Mouse (Mus musculus) midbrain, embryonic 12.5 days (tissue): ENCODE measurements at regions not wholly inside any gene's neighbourhood (a gene's known extent, or its start where the extent isn't known, plus 50 kb on each side); places are given as distances from the start of the nearest gene placed in this dataset.

Source experiments
- ATAC-seq: fragments of 200-750 bp; cut with Nextera tagmentation; 2 replicates; pipeline ENCODE4 v1.8.0; 2017; ENCODE audit warnings: low read depth, moderate TSS enrichment, moderate library complexity; ENCODE audit not compliant: low FRiP score
- H3K27ac ChIP-seq: fragments of 300-500 bp; sonication (generic); replicated peaks from 2 replicates; pipeline ENCODE4 v1.5.1; 2016; ENCODE audit warnings: mild to moderate bottlenecking
- H3K27me3 ChIP-seq: fragments of 300-500 bp; sonication (generic); 2 replicates; pipeline ENCODE4 v1.6.1; 2016; ENCODE audit warnings: mild to moderate bottlenecking
- H3K36me3 ChIP-seq: fragments of 300-500 bp; sonication (generic); 2 replicates; pipeline ENCODE4 v1.6.1; 2016
- H3K4me1 ChIP-seq: fragments of 300-500 bp; sonication (generic); 2 replicates; pipeline ENCODE4 v1.6.1; 2016
- H3K4me2 ChIP-seq: fragments of 300-500 bp; sonication (generic); replicated peaks from 2 replicates; pipeline ENCODE4 v1.6.1; 2016; ENCODE audit warnings: mild to moderate bottlenecking, moderate library complexity
- H3K4me3 ChIP-seq: fragments of 300-500 bp; sonication (generic); 2 replicates; pipeline ENCODE4 v1.5.1; 2016; ENCODE audit warnings: mild to moderate bottlenecking
- H3K9ac ChIP-seq: fragments of 300-500 bp; sonication (generic); replicated peaks from 2 replicates; pipeline ENCODE4 v1.6.1; 2016; ENCODE audit warnings: mild to moderate bottlenecking, moderate library complexity
- H3K9me3 ChIP-seq: fragments of 300-500 bp; sonication (generic); 2 replicates; pipeline ENCODE4 v1.6.1; 2016; ENCODE audit warnings: mild to moderate bottlenecking
- WGBS: fragments of 180-500 bp; shearing (Covaris S2); methylation state at CpG from one replicate; pipeline ENCODE4 v1.1.7; 2016; 5-methylcytosine and 5-hydroxymethylcytosine counted together

DNA sequence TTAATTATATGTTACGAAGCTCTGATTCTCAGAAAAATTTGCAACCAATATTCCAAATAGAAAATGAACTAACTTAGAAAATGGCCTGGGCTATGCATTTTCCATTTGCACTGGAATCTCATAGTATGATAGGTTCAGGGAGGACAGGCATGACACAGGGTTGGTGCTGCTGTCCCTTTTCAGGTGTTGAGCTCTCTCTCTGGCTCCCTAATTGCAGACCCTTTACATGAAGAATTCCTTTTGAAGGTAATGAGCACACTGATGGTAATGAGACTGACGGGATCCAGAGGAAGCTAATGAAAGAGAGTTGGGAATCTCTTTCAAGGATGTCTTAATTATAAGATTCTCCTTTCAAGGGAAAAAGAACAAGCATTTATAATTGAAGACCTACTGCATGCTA lies 87.6 kb downstream of the Serpinb8 start:
- Histone ChIP-seq H3K9me3 (no peaks in the 10 kb centered on the region), H3K27ac (no peak overlapping the region), H3K27me3 (no peaks in the 10 kb centered on the region), H3K4me2 (no peak overlapping the region), H3K4me1 (no peaks in the 10 kb centered on the region), H3K9ac (no peak overlapping the region), H3K36me3 (no peaks in the 10 kb centered on the region), H3K4me3 (no peak overlapping the region)
- 86% methylated on average over 2 of the region's 2 CpGs for WGBS
- ATAC-seq: no peak

GRCm38 (mm10) chr1:107696858-107697257 lies 107.1 kb downstream of the Serpinb8 start:
- Histone ChIP-seq H3K27ac (no peak overlapping the region), H3K9me3 (no peaks in the 10 kb centered on the region), H3K4me1 (no peaks in the 10 kb centered on the region), H3K4me2 (no peak overlapping the region), H3K4me3 (no peak overlapping the region), H3K36me3 (no peaks in the 10 kb centered on the region), H3K9ac (no peak overlapping the region), H3K27me3 (no peaks in the 10 kb centered on the region)
- no peak for ATAC-seq
- 12% methylated on average over 2 of the region's 2 CpGs for WGBS

DNA sequence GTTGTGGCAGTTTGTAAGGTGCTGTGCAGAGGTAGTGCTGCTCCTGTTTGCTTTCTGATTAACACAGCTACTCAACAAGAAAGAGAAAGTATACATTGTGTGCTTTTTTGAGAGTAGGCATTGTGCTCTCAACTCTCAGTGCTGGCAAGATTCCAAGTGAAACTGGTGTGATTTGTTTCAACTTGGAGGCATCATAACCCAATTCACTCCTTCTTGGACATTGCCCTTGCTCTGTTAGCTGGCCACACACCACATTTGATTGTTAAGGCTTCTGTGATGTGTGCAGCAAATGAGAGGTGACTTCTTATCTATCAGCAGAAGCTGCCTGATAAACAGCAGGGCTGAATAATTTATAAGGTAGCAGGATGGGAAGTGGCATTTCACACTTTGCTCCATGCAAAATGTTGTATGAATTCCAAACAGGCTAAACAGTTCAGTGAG lies 116.3 kb downstream of the Serpinb8 start:
- H3K9me3 ChIP-seq: no peaks in the 10 kb centered on the region
- H3K27ac ChIP-seq: no peak overlapping the region
- no peak; the same call in 1 of the 2 replicates for ATAC-seq
- no peak overlapping the region for H3K4me3 ChIP-seq
- H3K27me3 ChIP-seq: no peaks in the 10 kb centered on the region
- H3K4me2 ChIP-seq: no peak overlapping the region
- H3K36me3 ChIP-seq: no peaks in the 10 kb centered on the region
- H3K4me1 ChIP-seq: no peaks in the 10 kb centered on the region
- no peak overlapping the region for H3K9ac ChIP-seq

GRCm38 (mm10) chr1:107708601-107709000 lies 118.8 kb downstream of the Serpinb8 start:
- no peak overlapping the region for H3K4me2 ChIP-seq
- no peak overlapping the region for H3K27ac ChIP-seq
- no peak for ATAC-seq
- no peaks in the 10 kb centered on the region for H3K27me3 ChIP-seq
- no peaks in the 10 kb centered on the region for H3K9me3 ChIP-seq
- H3K36me3 ChIP-seq: no peaks in the 10 kb centered on the region
- no peak overlapping the region for H3K9ac ChIP-seq
- H3K4me3 ChIP-seq: no peak overlapping the region
- no peaks in the 10 kb centered on the region for H3K4me1 ChIP-seq
- WGBS: 93% methylated on average over 5 of the region's 5 CpGs

- H3K4me1 ChIP-seq: no peaks in the 10 kb centered on the region
- H3K4me2 ChIP-seq: no peak overlapping the region
- H3K9ac ChIP-seq: no peak overlapping the region
- no peak overlapping the region for H3K4me3 ChIP-seq
- ATAC-seq: no peak
- no peak overlapping the region for H3K27ac ChIP-seq
- WGBS: 86% methylated on average over 1 of the region's 1 CpGs
- H3K9me3 ChIP-seq: no peaks in the 10 kb centered on the region
- H3K27me3 ChIP-seq: no peaks in the 10 kb centered on the region
- no peaks in the 10 kb centered on the region for H3K36me3 ChIP-seq
Measured at GRCm38 (mm10) chr1:107714869-107715268, 125.1 kb downstream of the Serpinb8 start.

DNA sequence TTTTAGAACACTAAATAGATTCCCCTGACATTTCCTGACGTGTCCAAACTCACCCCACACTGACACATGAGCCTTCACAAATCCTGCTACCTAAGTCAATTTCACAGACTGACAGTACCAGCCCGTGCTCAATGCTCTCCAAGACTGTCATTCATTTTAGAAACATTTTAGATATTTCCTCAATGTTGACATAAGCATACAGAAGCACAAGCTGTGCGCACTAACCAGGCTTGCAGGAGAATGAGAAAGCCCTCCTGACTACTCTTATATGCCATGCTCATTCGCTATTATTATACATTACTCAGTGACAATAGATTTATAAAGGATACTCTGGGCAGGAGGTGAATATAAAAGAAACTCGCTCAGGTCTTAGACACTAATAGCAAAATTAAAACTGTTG lies 129.5 kb downstream of the Serpinb8 start:
- Histone ChIP-seq H3K4me1 (no peaks in the 10 kb centered on the region), H3K27me3 (no peaks in the 10 kb centered on the region), H3K36me3 (no peaks in the 10 kb centered on the region), H3K4me2 (no peak overlapping the region), H3K9me3 (no peaks in the 10 kb centered on the region), H3K27ac (no peak overlapping the region), H3K4me3 (no peak overlapping the region), H3K9ac (no peak overlapping the region)
- no peak for ATAC-seq
- 78% methylated on average over 5 of the region's 5 CpGs for WGBS

- no peak for ATAC-seq
- no peaks in the 10 kb centered on the region for H3K4me1 ChIP-seq
- no peak overlapping the region for H3K27ac ChIP-seq
- H3K27me3 ChIP-seq: no peaks in the 10 kb centered on the region
- H3K36me3 ChIP-seq: no peaks in the 10 kb centered on the region
- 86% methylated on average over 11 of the region's 11 CpGs for WGBS
- no peak overlapping the region for H3K4me2 ChIP-seq
- H3K9ac ChIP-seq: no peak overlapping the region
- no peak overlapping the region for H3K4me3 ChIP-seq
- no peaks in the 10 kb centered on the region for H3K9me3 ChIP-seq
Measured at GRCm38 (mm10) chr1:107728113-107728839, 138.5 kb downstream of the Serpinb8 start.

GRCm38 (mm10) chr1:107765307-107765706 lies 175.5 kb downstream of the Serpinb8 start:
- H3K9ac ChIP-seq: no peak overlapping the region
- no peaks in the 10 kb centered on the region for H3K4me1 ChIP-seq
- no peak for ATAC-seq
- H3K36me3 ChIP-seq: no peaks in the 10 kb centered on the region
- H3K9me3 ChIP-seq: no peaks in the 10 kb centered on the region
- no peak overlapping the region for H3K4me3 ChIP-seq
- 86% methylated on average over 1 of the region's 1 CpGs for WGBS
- H3K27me3 ChIP-seq: no peaks in the 10 kb centered on the region
- no peak overlapping the region for H3K4me2 ChIP-seq
- H3K27ac ChIP-seq: no peak overlapping the region

- 71% methylated on average over 4 of the region's 4 CpGs for WGBS
- no peaks in the 10 kb centered on the region for H3K36me3 ChIP-seq
- no peaks in the 10 kb centered on the region for H3K4me1 ChIP-seq
- ATAC-seq: no peak
- no peak overlapping the region for H3K4me3 ChIP-seq
- no peak overlapping the region for H3K4me2 ChIP-seq
- no peaks in the 10 kb centered on the region for H3K9me3 ChIP-seq
- H3K9ac ChIP-seq: no peak overlapping the region
- H3K27me3 ChIP-seq: no peaks in the 10 kb centered on the region
- no peak overlapping the region for H3K27ac ChIP-seq
Measured at GRCm38 (mm10) chr1:107767198-107767947, 177.6 kb downstream of the Serpinb8 start.

GRCm38 (mm10) chr1:107772967-107773366 lies 183.2 kb downstream of the Serpinb8 start:
- Histone ChIP-seq H3K36me3 (no peaks in the 10 kb centered on the region), H3K9me3 (no peaks in the 10 kb centered on the region), H3K27me3 (no peaks in the 10 kb centered on the region), H3K4me3 (no peak overlapping the region), H3K27ac (no peak overlapping the region), H3K9ac (no peak overlapping the region), H3K4me2 (no peak overlapping the region), H3K4me1 (no peaks in the 10 kb centered on the region)
- ATAC-seq: no peak
- WGBS: 75% methylated on average over 2 of the region's 2 CpGs

DNA sequence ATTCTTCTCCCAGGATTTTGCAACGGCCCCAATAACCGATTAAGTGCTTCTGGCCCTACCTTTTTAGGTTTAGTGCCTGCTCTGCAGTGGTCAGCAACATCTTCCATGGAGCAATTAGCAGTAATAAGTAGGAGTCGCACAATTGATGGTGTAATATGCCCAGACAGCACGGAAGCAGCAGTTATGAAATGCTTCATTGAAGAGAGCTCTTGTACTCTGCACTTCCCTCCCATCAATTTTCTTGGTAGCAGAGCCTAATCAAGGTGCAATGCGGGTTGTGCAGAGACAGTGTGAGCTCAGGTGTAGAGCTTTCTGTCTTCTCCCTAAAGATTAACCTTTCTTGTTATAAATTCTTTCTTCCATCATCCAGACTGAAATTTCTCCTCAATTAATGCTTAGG lies 193.3 kb downstream of the Serpinb8 start:
- no peaks in the 10 kb centered on the region for H3K27me3 ChIP-seq
- no peak overlapping the region for H3K4me2 ChIP-seq
- H3K9me3 ChIP-seq: no peaks in the 10 kb centered on the region
- H3K27ac ChIP-seq: no peak overlapping the region
- ATAC-seq: no peak
- H3K4me1 ChIP-seq: no peaks in the 10 kb centered on the region
- WGBS: 85% methylated on average over 5 of the region's 5 CpGs
- no peak overlapping the region for H3K9ac ChIP-seq
- H3K4me3 ChIP-seq: no peak overlapping the region
- H3K36me3 ChIP-seq: no peaks in the 10 kb centered on the region

DNA sequence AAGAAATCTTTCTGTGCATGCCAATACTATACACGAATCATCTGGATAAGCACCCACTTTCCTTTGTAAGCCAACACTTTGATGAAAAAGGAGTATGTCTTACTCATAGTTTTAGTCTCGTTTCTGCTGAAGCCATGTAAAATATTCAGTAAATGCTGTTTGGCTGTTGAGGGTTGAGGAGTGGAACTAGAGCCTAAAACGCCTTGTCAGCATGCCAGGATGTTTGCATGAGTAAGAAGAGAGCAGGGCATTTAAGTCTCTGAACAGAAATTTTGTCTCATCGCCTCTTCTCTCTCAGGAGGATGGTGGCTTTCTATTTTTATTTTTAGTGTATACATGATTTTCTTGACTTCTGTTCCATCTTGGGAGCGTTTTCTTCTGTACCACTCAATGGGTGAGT lies 216.0 kb downstream of the Serpinb8 start:
- Histone ChIP-seq H3K36me3 (no peaks in the 10 kb centered on the region), H3K4me2 (no peak overlapping the region), H3K4me1 (no peaks in the 10 kb centered on the region), H3K9ac (no peak overlapping the region), H3K9me3 (no peaks in the 10 kb centered on the region), H3K27ac (no peak overlapping the region), H3K4me3 (no peak overlapping the region), H3K27me3 (no peaks in the 10 kb centered on the region)
- no peak for ATAC-seq
- 88% methylated on average over 5 of the region's 5 CpGs for WGBS
